Mouse (Mus musculus) T-helper 1 cell (primary cell): ENCODE measurements around the gene Serpina3f.

Experiments used
- in situ Hi-C: fragments of 300-600 bp; cut with MboI, MseI; formaldehyde crosslinking; loops from one replicate; pipeline ENCODE4 v1.15.1; 2025; ENCODE audit warnings: high pct_unique_total_duplicates

The Serpina3f gene

DNA sequence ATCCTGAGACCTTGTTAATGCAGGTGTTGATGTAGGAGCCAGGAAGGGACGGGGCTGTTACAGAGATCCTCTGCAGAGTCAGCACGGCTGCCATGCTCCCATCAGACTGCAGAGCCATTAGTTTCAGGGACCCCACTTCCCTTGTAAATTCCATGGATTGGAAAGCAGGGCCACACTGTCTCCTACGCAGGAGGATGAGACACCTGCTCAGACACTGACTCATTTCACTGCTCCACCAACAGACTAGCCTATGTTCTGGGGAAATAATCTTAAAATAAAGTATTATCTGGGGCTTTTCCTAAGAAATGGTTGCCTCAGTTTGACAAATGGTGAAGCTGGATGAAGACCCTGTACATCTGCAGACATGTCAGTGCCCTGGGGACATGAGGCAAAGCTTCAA, 33.9 kb downstream of the Serpina3f start:
- in situ Hi-C loops: loop anchor here (10.0 kb wide), 1 partner anchor 167 kb away; no protein-coding TSS in a partner anchor

DNA sequence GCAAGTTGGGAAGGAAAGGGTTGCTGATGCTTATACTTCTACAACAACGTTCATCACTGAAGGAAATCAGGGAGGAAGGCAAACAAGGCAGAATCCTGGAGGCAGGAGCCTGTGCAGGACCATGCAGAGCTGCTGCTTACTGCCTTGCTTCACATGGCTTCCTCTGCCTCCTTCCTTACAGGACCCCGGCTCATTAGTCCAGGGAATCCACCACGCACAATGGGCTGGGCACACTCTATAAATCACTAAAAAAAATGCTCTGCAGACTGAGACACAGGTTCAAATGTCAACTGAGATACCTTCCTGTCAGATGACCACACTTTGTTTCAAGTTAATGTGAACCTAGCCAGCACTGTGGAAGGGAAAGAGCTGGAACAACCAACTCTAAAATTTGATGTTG, 46.7 kb downstream of the Serpina3f start:
- in situ Hi-C loops: loop anchor here (10.0 kb wide), 1 partner anchor 256 kb away; no protein-coding TSS in a partner anchor

GRCm38 (mm10) chr12:104262863-104263262, 48.5 kb downstream of the Serpina3f start, which contains the start of gene Serpina3i:
Gene Serpina3i (plus strand): TSS chr12:104263122.
- in situ Hi-C loops: loop anchor here (10.0 kb wide), 1 partner anchor 258 kb away; no protein-coding TSS in a partner anchor

DNA sequence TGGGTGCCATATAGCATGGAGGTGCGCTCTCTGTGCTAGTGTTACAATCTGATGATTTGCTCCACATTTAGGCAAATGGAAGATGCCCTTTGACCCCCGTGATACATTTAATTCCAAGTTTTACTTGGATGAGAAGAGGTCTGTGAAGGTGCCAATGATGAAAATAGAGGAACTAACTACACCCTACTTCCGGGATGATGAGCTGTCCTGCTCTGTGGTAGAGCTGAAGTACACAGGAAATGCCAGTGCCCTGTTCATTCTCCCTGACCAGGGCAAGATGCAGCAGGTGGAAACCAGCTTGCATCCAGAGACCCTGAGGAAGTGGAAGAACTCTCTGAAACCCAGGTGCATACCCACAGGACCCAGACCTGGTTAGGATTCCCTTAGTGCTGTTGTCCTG, 52.0 kb downstream of the Serpina3f start:
- in situ Hi-C loops: loop anchor here (10.0 kb wide), 1 partner anchor 262 kb away; no protein-coding TSS in a partner anchor
